Mouse (Mus musculus): ENCODE measurements around the gene Dst.
"Not testable (repeated sequence)": the region's sequence is repeated elsewhere in the genome, so short reads cannot be mapped to it uniquely, and the experiment has no call there.

Dst gene

GRCm38 (mm10) chr1:34287731-34288130 is 379.7 kb downstream of the Dst start:
- DNase-seq (ENCODE audit: low read depth, low spot score) = no peak

- no peak for DNase-seq (ENCODE audit: low read depth, low spot score)
Observed at GRCm38 (mm10) chr1:34288181-34288580, 380.2 kb downstream of the Dst start.

- no peak for DNase-seq (ENCODE audit: low read depth, low spot score)
Observed at GRCm38 (mm10) chr1:34288721-34289471, 380.9 kb downstream of the Dst start.

GRCm38 (mm10) chr1:34289472-34289748 is 381.4 kb downstream of the Dst start:
- DNase-seq (ENCODE audit: low read depth, low spot score) = no peak

GRCm38 (mm10) chr1:34290321-34290720 is 382.3 kb downstream of the Dst start:
- peak; percentile 63 for DNase-seq (ENCODE audit: low read depth, low spot score)

GRCm38 (mm10) chr1:34293198-34293597 is 385.2 kb downstream of the Dst start:
- DNase-seq (ENCODE audit: low read depth, low spot score) = no peak

- DNase-seq (ENCODE audit: low read depth, low spot score) = no peak
Observed at GRCm38 (mm10) chr1:34297636-34298035, 389.6 kb downstream of the Dst start.

- DNase-seq (ENCODE audit: low read depth, low spot score) = no peak
Observed at GRCm38 (mm10) chr1:34298631-34299184, 390.7 kb downstream of the Dst start.

GRCm38 (mm10) chr1:34299507-34299906 is 391.5 kb downstream of the Dst start:
- DNase-seq (ENCODE audit: low read depth, low spot score) = no peak

- no peak for DNase-seq (ENCODE audit: low read depth, low spot score)
Observed at GRCm38 (mm10) chr1:34300309-34300980, 392.4 kb downstream of the Dst start.

- DNase-seq (ENCODE audit: low read depth, low spot score) = no peak
Observed at GRCm38 (mm10) chr1:34304227-34304626, 396.2 kb downstream of the Dst start.

GRCm38 (mm10) chr1:34306741-34307140 is 398.7 kb downstream of the Dst start:
- DNase-seq (ENCODE audit: low read depth, low spot score) = no peak

- no peak for DNase-seq (ENCODE audit: low read depth, low spot score)
Observed at GRCm38 (mm10) chr1:34307191-34307590, 399.2 kb downstream of the Dst start.

- DNase-seq (ENCODE audit: low read depth, low spot score) = not testable (repeated sequence)
Observed at GRCm38 (mm10) chr1:34308841-34309240, 400.8 kb downstream of the Dst start.

GRCm38 (mm10) chr1:34309396-34309795 is 401.4 kb downstream of the Dst start:
- DNase-seq (ENCODE audit: low read depth, low spot score) = no peak

- no peak for DNase-seq (ENCODE audit: low read depth, low spot score)
Observed at GRCm38 (mm10) chr1:34310532-34311250, 402.7 kb downstream of the Dst start.

GRCm38 (mm10) chr1:34312806-34313205 is 404.8 kb downstream of the Dst start:
- DNase-seq (ENCODE audit: low read depth, low spot score) = no peak

- no peak for DNase-seq (ENCODE audit: low read depth, low spot score)
Observed at GRCm38 (mm10) chr1:34315381-34315780, 407.4 kb downstream of the Dst start.

GRCm38 (mm10) chr1:34324255-34324654 is 416.2 kb downstream of the Dst start:
- no peak for DNase-seq (ENCODE audit: low read depth, low spot score)

- no peak for DNase-seq (ENCODE audit: low read depth, low spot score)
Observed at GRCm38 (mm10) chr1:34328606-34329005, 420.6 kb downstream of the Dst start.

GRCm38 (mm10) chr1:34331767-34332166 is 423.7 kb downstream of the Dst start:
- no peak for DNase-seq (ENCODE audit: low read depth, low spot score)

All from skeletal muscle tissue, adult 2 months (tissue).